Mouse (Mus musculus) lung, adult 10 weeks (tissue): ENCODE results near the gene Rhox1. TPM values are rescaled to one million over a fixed set of nuclear protein-coding genes. Genes with fewer than 3 reads are reported as not detected.

Experiments
- polyA plus RNA-seq: library from polyadenylated mRNA; stranded (reverse); fragments of 350-450 nt; fragmentation: Illumina TruSeq; extraction: RNeasy Lipid Tissue Mini Kit (QIAGEN cat#74804); gene quantifications from one replicate; pipeline ENCODE4 v1.2.3, GENCODE M21; 2014; ENCODE audit warnings: low read depth, low replicate concordance; ENCODE audit not compliant: insufficient read depth

Rhox1 gene
- polyA plus RNA-seq: not detected

DNA sequence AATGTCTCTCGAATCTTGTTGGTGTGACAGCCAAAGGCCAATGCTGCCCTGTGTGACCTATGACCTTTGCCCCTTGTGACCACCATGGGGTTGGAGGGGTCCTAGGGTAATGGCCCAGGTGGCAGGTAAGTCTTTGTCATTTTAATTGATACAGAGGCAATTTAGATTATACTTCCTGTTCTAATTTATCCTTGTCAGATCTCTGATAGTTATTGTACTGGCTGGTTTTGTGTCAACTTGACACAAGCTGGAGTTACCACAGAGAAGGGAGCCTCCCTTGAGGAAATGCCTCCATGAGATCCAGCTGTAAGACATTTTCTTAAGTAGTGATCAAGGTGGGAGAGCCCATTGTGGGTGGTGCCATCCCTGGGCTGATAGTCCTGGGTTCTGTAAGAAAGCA is at the start of gene Rhox1:
Gene Rhox1, minus strand, starts transcription at position 101 of the 400 bp plus-strand sequence.

DNA sequence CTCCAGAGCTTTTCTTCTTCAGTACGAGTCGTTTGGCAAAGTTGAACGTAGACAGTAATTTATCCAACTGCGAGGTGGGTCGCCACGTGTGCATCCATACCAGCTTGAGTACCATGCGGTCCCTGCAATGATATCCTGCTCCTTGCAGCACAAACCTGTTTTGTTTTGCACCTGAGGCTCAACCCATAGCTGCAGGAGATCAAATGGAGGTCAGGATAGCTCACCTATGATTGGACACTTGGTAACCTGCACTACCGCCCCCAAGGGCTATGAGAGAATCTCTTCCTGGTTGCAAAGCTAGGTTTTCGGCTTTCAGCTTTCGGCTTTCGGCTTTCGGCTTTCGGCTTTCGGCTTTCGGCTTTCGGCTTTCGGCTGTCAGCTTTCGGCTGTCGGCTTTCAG is 43.0 kb upstream of the Rhox1 start, which contains the start of gene Rhox4a:
Gene Rhox4a, plus strand, starts transcription at position 301 of the 400 bp plus-strand sequence.

DNA sequence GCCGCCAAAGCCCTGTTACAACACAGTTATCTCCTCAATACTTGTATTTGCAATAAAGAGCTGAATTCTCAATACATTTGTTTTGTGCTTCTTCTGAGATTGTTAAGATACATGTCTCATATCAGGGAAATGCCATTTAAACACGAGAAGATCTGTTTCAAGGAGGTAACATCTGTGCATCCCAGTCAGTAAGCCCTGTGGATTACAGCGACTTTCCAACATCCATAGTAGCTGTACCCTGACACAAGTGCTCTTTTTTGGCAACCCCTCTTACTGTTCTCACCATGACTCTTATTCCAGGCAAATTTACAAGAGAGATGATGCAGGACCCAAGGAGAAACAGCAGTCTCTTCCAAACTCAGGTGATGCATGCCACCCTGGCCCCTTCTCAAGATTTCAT is 27.6 kb upstream of the Rhox1 start, which contains the start of gene Rhox3a:
Gene Rhox3a, plus strand, starts transcription at position 301 of the 400 bp plus-strand sequence.

DNA sequence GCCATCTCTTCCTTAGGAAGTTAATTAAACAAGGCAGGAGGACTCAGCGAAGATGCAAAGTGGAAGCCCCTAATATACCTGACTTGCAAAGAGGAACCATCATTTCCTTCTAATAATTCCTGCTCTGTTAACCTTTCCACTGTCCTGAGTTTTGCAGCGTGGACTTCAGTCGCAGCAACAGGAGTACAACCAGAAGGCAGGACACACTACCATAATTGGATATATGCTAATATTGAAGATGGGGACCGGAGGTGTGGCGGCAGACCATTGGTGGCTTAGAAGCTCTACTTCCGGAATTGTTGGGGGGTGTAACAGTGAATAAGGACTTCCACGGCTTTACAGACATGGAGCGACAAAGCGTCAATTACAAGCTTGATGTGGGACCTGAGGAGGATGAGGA is 22.6 kb upstream of the Rhox1 start, which contains the start of gene Rhox2a:
Gene Rhox2a, plus strand, starts transcription at position 301 of the 400 bp plus-strand sequence.

DNA sequence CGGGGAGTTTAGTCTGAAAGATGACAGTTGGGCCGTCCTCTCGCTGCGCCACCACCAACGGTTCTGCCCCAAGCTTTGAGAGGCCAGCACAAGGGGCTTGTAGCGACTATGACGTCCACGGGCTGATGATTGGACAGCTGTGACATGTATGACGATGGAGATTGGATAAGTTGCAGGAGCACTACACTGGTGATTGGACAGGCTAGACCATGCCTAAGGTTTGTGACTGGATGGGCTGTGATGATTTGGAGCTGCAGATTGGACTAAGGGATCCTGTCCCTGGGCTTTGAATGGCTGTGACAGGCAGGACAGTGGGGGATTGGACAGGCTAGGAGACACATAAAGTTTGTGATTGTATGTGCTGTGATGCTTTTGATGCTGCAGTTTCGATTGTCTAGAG is 11.1 kb downstream of the Rhox1 start, which contains the start of gene Gm9:
Gene Gm9, minus strand, starts transcription at position 101 of the 400 bp plus-strand sequence.

DNA sequence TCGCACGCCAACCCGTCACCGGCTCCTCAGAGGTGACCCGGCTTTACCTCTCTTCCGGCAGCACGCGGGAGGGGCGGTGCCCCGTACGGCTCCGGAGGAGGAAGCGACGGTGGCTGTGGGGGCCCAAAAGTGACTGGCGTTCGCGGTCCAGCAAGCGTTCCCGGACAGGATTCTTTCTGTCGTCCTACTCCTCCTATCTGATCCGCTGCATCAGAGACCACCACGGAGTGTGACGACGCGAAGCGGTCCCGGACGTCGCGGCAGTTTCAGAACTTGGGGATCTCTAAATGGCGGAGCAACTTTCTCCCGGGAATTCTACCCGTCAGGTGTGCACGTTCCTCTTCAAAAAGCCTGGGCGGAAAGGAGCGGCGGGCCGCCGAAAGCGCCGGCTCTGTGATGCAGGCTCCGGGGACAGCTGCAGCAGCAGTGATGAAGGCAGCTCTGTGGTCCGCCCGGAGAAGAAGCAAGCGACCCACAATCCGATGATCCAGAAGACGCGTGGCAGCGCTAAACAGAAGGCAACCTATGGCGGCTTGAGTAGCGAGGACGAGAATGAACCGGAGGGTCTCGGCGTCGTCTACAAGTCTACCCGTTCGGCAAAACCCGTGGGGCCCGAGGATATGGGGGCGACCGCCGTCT is 30.8 kb downstream of the Rhox1 start, which contains the start of the genes Ndufa1 and Rnf113a1:
Gene Ndufa1, minus strand, starts transcription at position 59 of the 639 bp plus-strand sequence.
Gene Rnf113a1, plus strand, starts transcription at position 141 of the 639 bp plus-strand sequence.

DNA sequence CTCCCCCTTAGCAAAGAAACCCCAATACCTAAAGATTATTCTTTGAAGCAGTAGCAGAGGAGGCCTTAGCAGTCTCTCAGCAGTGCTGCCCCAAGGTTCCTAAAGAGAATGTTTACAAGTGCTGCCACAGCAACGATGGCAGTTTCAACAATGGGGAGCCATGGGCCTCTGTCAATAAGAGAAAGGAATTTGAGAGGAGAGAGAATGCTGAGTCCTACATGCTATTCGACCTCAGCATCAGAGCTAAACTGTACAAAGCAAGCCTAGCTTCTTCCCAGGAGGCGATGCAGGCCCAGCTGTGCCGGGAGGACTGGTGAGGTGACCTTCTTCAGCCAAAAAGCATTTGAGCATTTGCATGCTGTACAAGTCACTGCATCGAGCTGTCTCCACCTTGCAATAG is 53.3 kb downstream of the Rhox1 start, which contains the start of gene Akap14:
Gene Akap14, minus strand, starts transcription at position 101 of the 400 bp plus-strand sequence.

Other genes starting within 250 kb of the Rhox1 start
- 6.1 TPM for gene Sept6, start 230.5 kb downstream of the Rhox1 start, polyA plus RNA-seq
- not detected for gene Sowahd, start 173.4 kb downstream of the Rhox1 start, polyA plus RNA-seq
- gene Rpl39, start 136.9 kb downstream of the Rhox1 start, polyA plus RNA-seq: 792 TPM
- gene Upf3b, start 111.9 kb downstream of the Rhox1 start, polyA plus RNA-seq: 10.3 TPM
- 6.7 TPM for gene Nkap, start 95.5 kb downstream of the Rhox1 start, polyA plus RNA-seq
- 2.6 TPM for gene Akap14, start 53.4 kb downstream of the Rhox1 start, polyA plus RNA-seq
- 348 TPM for gene Ndufa1, start 31.1 kb downstream of the Rhox1 start, polyA plus RNA-seq
- gene Rnf113a1, start 31.0 kb downstream of the Rhox1 start, polyA plus RNA-seq: 2.7 TPM
- gene Gm9, start 11.2 kb downstream of the Rhox1 start, polyA plus RNA-seq: not detected
- gene Rhox2a, start 22.7 kb upstream of the Rhox1 start, polyA plus RNA-seq: not detected
- gene Rhox3a, start 27.7 kb upstream of the Rhox1 start, polyA plus RNA-seq: not detected
- not detected for gene Rhox4a, start 43.1 kb upstream of the Rhox1 start, polyA plus RNA-seq
- not detected for gene Rhox3a2, start 157.8 kb upstream of the Rhox1 start, polyA plus RNA-seq
- not detected for gene Rhox4a2, start 168.6 kb upstream of the Rhox1 start, polyA plus RNA-seq
- not detected for gene Rhox2b, start 189.8 kb upstream of the Rhox1 start, polyA plus RNA-seq
- not detected for gene Rhox4b, start 210.2 kb upstream of the Rhox1 start, polyA plus RNA-seq
- not detected for gene Rhox2c, start 231.4 kb upstream of the Rhox1 start, polyA plus RNA-seq
- gene Rhox3c, start 236.3 kb upstream of the Rhox1 start, polyA plus RNA-seq: not detected